Mouse (Mus musculus): ENCODE measurements around the gene Zbtb16. TPM values are rescaled to one million over a fixed set of nuclear protein-coding genes. Genes with fewer than 3 reads are reported as not detected.

Zbtb16 gene
- total RNA-seq, 1 experiment from 2014 or later = 7.3 TPM

DNA sequence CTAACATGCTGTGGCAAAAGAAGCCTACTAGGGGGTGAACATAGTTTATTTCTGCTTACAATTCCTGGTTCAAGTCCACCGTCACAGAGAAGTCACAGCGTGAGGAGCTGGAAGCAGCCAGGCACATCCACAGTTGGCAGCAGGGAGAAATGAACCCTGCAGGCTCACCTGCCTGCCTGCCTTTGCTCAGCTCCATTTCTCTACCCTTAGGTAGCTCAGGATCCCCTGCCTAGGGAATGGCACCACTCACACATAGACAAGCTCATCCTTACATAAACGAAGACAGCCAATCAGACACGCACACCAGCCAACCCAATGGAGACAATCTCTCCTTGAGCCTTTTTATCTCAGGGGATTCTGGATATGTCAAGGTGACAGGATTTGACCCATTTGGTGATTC lies 87.3 kb downstream of the Zbtb16 start:
- ATAC-seq (replicated peaks; ENCODE audit: low read depth, poor library complexity, severe bottlenecking) = no peak

- ATAC-seq (replicated peaks; ENCODE audit: low read depth, poor library complexity, severe bottlenecking) = no peak
Observed at GRCm38 (mm10) chr9:48748216-48748615, 87.8 kb downstream of the Zbtb16 start.

DNA sequence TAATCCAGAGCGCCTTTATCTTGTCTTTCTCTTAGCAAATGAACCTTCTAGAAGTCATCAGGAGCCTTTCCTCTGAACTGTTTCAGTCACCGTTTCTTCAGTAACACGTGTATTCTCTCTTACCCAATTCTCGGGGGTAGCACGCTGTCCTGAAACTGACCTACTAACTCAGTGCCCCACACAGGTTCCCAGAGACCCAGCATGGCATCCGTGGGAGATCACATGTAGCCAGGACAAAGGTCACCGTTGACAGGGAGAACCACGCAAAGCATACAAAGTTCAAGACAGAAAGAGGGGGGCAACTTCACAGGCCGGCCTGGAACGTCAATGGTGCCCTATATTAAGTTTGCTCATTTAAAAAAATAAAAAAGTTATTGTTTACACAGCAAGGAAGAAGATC lies 89.5 kb downstream of the Zbtb16 start:
- no peak for ATAC-seq (replicated peaks; ENCODE audit: low read depth, poor library complexity, severe bottlenecking)

DNA sequence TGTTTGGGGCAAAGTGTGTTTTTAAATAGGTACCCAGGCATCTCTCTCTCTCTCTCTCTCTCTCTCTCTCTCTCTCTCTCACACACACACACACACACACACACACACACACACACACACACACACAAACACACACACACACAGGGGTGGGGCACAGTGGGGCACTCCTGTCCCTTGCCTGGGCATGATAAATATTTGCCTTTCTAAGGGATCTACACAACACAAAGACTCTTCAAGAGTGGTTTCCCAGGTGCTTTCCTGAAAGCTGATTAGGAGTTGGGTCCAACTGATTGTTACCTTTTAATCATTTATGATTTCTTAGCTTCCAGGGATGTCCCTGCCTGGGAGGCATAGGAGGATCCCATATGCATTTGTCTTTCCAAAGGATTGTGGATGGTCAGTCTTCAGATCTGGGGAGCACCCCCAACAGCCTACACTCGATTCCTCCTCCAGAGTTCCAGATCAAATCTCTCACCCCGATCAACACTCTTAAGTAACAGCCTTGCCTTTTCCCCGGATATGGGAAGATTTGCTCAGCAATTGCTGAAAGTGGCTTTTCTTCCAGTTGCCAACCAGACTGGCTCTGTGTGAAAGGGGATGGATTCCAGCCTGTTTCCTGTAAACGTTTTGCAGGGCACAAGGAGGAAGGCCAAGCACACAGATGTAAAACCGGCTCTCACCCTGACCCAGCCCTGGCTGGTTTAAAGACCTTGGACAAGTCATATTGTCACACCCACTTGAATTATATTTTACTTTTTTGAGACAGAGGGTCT lies 90.5 kb downstream of the Zbtb16 start:
- no peak for ATAC-seq (replicated peaks; ENCODE audit: low read depth, poor library complexity, severe bottlenecking)

GRCm38 (mm10) chr9:48744916-48745315 lies 91.1 kb downstream of the Zbtb16 start:
- peak; percentile 71 for ATAC-seq (replicated peaks; ENCODE audit: low read depth, poor library complexity, severe bottlenecking)

GRCm38 (mm10) chr9:48744451-48744850 lies 91.6 kb downstream of the Zbtb16 start:
- no peak for ATAC-seq (replicated peaks; ENCODE audit: low read depth, poor library complexity, severe bottlenecking)

DNA sequence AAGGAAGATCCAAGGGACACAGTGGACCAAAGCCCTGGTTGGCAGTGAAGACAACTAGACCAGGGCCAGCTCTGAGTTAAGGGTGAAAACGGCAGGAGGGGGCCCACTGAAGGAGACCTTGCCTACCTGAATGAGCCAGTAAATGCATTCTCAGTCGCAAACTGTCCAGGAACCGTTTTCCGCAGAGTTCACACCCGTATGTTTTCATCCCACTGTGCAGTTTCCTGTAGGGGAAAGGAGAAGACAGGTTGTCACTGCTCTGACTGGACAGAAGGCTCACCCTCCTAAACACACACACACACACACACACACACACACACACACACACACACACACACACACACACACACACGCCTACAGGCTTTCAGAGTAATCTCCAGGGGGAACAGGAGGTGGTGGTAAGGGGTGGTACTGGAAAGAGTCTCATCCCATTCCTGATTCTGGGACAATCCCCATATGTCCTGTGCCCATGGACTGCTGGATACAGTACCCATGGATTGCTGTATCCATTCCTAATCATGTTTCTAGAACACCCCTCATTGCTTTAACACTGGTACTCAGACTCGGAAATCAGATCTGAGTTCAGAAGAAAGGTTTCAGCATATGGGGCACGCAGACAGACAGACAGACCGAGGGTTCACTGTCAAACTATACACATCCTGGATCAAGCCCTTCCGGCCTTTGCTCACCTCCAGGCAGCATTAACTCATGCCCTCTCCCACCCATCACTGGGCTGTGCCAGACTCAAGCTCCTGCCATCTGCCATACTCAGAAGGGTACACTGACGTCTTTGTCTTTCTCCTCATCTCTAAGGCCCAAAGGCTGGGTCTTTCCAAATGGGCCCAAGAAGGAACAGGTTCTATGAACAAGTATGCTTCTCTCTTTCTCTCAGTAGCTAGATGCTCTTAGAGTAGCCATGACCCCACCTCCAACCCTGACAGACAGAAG lies 92.4 kb downstream of the Zbtb16 start:
- ATAC-seq (replicated peaks; ENCODE audit: low read depth, poor library complexity, severe bottlenecking) = no peak

DNA sequence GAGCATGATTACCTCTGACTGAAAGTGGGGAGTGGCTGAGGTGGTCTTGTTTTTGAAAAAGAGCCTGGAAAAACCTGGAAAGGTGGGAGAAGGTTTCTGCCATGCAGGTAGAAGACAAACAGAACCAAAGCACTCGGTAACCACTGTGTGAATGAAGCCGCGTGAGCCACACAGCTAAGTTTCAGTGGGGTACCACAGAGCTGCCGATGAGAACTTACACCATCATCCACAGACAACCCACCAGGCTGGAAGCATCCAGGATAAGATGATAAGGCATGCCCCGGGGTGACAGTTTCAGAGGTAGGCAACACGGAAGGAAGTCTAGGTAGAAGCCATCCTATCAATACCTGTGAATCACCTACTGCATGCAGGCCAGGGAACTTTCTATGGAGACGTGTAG lies 93.9 kb downstream of the Zbtb16 start:
- no peak for ATAC-seq (replicated peaks; ENCODE audit: low read depth, poor library complexity, severe bottlenecking)

DNA sequence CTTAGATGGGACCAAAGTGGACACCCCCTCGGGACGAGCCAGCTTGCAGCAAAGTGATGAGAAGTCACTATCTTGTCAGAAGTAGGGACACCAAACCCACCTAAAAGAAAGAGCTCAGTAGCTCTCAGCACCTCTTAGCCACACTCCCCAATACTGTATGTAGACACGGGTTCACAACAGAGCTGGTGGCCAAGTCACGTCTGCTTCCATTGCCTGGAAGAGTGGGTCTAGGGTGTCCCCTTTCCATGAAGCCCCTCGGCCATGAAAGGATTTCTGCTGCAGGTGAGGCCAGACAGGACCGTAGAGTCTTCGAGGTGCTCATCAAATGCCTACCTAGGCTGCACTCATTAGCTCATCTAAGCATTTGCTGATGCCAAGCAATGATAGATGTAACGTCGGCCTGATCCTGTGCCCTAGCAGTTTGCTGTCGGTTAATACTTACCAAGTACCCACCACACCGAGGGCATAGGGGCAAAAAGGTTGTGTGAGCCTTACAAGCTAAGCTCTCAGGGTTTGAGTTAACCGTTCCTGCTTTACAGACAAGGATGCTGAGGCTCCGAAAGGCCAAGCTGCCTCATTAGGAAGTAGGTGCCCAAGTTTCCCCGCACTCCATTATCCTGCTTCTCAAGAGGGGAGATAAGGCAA lies 94.5 kb downstream of the Zbtb16 start:
- ATAC-seq (replicated peaks; ENCODE audit: low read depth, poor library complexity, severe bottlenecking) = no peak

- no peak for ATAC-seq (replicated peaks; ENCODE audit: low read depth, poor library complexity, severe bottlenecking)
Observed at GRCm38 (mm10) chr9:48740732-48741255, 95.2 kb downstream of the Zbtb16 start.

- ATAC-seq (replicated peaks; ENCODE audit: low read depth, poor library complexity, severe bottlenecking) = peak; percentile 71
Observed at GRCm38 (mm10) chr9:48740098-48740505, 95.9 kb downstream of the Zbtb16 start.

DNA sequence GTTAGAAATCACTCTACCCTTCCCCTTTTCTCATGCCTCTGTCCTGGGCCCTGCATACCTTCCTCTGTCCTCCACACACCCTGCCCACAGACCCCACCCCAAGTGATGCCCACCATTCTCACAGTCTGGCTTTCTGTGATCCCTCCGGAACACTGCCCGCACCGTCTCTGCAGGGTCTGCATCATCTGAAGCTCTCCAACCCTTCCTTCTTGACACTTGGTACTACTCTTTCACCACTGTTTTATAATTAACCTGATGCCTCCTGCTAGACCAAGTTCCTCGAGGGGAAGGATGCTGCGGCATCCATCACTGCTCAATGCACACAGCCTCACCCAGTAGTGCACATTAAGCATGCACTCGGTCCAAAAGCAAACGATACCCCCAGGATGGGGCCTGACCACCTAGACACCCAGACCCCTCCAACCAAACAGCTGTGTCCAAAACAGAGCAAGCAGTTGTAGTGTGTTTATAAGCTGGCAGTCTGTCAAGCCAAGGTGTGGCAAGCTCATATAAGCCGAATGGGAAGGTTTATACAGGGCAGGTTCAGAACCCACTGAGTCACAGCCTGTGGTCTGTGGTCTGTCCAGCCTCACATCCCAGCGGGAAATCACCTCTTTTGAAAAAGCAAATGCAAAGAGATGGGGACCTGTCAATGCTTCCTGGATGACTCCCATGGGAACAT lies 97.1 kb downstream of the Zbtb16 start:
- ATAC-seq (replicated peaks; ENCODE audit: low read depth, poor library complexity, severe bottlenecking) = no peak

GRCm38 (mm10) chr9:48737911-48738310 lies 98.1 kb downstream of the Zbtb16 start:
- ATAC-seq (replicated peaks; ENCODE audit: low read depth, poor library complexity, severe bottlenecking) = no peak

DNA sequence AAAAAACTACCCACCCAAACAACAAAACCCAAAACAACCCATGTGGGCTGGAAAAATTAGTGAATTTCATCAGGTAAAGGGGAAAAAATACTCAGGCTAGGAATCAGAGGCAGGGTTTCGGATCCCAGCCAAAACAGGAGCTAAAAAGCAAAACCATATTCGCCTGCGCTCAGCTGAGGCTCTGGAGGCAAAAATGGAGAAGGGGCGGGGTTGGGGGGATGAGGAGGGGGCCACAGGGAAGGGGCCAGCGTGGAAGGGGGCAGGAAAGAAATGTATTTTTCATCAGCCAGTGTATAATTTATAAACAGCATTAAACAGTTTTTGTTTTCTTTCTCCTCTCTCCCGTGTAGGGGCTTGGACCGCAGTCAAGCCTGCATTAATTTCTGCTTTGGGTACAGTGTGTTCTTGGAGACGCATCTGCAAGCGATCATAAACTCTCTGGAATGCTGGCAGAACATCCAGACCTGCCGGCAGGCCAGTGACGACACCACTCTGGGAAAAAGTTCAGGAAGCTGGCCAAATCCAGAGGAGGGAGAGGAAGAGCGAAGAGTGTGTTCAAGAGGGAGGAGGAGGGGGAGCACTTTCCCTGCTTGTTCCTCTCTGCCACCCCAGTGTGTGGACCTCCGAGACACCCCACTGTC lies 98.7 kb downstream of the Zbtb16 start:
- ATAC-seq (replicated peaks; ENCODE audit: low read depth, poor library complexity, severe bottlenecking) = no peak

GRCm38 (mm10) chr9:48736361-48737209 lies 99.4 kb downstream of the Zbtb16 start:
- ATAC-seq (replicated peaks; ENCODE audit: low read depth, poor library complexity, severe bottlenecking) = no peak

DNA sequence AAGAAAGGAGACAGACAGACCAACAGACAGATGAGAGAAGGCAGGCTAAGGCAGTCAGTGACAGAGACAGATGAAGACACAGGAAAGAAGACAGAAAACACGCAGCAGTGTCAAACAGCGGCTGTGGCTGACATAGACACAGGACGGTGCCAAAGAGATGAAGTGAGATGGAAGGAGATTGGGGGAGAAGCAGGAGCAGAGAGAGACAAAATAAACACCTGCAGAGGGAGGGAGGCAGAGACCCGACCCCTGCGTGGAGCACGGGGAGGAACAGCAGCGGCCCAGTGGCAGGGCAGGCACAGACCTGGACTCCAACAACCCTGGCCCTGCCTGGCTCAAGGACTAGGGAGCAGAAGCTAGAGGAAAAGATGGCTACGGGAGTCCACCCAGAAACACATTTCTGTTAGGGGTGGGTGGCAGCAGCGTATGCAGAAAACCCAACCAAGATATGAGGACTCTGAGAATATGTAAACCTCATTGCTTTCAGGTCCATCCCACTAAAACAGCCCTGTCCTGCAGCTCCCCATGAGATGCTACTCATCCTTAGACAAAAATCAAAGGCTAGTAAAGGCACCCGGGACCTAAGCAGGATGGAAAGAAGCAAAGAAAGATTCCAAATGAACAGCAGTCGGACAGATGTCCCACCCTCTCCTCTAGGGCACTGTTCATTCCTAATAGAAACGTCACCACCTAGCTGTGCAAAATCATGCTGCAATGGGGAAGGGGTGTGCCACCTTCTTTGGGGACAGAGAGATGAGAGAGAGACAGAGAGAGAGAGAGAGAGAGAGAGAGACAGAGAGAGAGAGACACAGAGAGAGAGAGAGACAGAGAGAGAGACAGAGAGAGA lies 100.3 kb downstream of the Zbtb16 start:
- no peak for ATAC-seq (replicated peaks; ENCODE audit: low read depth, poor library complexity, severe bottlenecking)

GRCm38 (mm10) chr9:48734725-48735465 lies 101.1 kb downstream of the Zbtb16 start:
- no peak for ATAC-seq (replicated peaks; ENCODE audit: low read depth, poor library complexity, severe bottlenecking)

Data from common myeloid progenitor, adult 5-6 weeks (primary cell).